Mouse (Mus musculus) G1E (cell line): ENCODE measurements around the gene Chrm3.

Experiments used
- CTCF ChIP-seq: IDR thresholded peaks from 2 replicates; pipeline ENCODE4 v1.5.1; 2012; ENCODE audit warnings: low read depth, low read length, inconsistent platforms, mixed read lengths
- GATA1 ChIP-seq: IDR thresholded peaks from 2 replicates; pipeline ENCODE4 v1.6.1; 2012; ENCODE audit warnings: borderline replicate concordance, low read length, inconsistent platforms, mixed read lengths

DNA sequence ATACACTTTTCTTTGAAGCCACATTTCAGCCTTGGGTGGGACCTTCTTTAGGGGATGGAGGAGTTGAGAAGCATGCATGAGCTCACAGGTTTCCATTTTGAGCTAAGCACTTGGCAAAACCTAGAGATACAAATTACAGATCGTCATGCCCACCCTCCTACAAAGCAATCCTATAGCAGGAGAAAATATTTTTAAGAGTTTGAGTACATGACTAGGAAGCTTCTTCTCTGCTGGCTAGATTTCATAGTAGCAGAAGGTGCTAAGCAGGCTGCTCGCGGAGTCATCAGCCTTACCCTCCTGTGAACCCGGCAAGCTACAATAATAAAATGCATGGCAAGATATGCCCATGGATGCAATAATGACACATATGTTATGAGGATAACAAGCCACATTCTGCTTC lies 124.4 kb downstream of the Chrm3 start:
- TF ChIP-seq CTCF = no peak
- no peak for TF ChIP-seq GATA1
